Mouse (Mus musculus): ENCODE results near the gene Zdhhc6. TPM values are rescaled to one million over a fixed set of nuclear protein-coding genes. Genes with fewer than 3 reads are reported as not detected.

Gene Zdhhc6
- total RNA-seq, 1 experiment: 56.8 TPM

- DNase-seq (ENCODE audit: low read depth, low spot score): peak; percentile 86
- in situ Hi-C loops (cut with MboI; ENCODE audit: low sequenced_read_pairs in 2 of 2, unreplicated experiment in 2 of 2): no loop called here
- Histone ChIP-seq H3K27ac (ENCODE audit: insufficient read depth, low read depth, low read length, poor library complexity, severe bottlenecking) (no peak within 1 kb of the TSS), H3K4me3 (ENCODE audit: insufficient read depth in 1 of 2, low read depth in 1 of 2, low read length in 2 of 2, poor library complexity in 1 of 2, severe bottlenecking in 1 of 2) (peak within 1 kb of the TSS; percentile 78 to 92), H3K9me3 (ENCODE audit: control insufficient read depth, insufficient read depth, low read depth, low read length) (no peaks in the 10 kb centered on the region), H3K9ac (ENCODE audit: insufficient read depth, low read depth, low read length, poor library complexity, severe bottlenecking) (peak within 1 kb of the TSS; percentile 94), H3K36me3 (ENCODE audit: control insufficient read depth, insufficient read depth, low read length, poor library complexity, severe bottlenecking) (peaks cover 6% of the 10 kb centered on the region), H3K4me1 (ENCODE audit: control insufficient read depth in 2 of 2, insufficient read depth in 2 of 2, low read length in 2 of 2, poor library complexity in 1 of 2) (peaks cover 0 to 6% of the 10 kb centered on the region in 2 experiments; a peak in 2 of 4 replicates)
- TF ChIP-seq CHD2 (IDR thresholded peaks at IDR 0.05; ENCODE audit: low read depth, low read length): no peak
- TF ChIP-seq HCFC1 (IDR thresholded peaks at IDR 0.05; ENCODE audit: borderline replicate concordance, insufficient read depth, low read length): peak; percentile 72; the same call in 1 of the 2 replicates
Measured at GRCm38 (mm10) chr19:55316109-55316714, 380 bp upstream of the Zdhhc6 start, which contains the start of gene Vti1a. Vti1a (plus strand) TSS chr19:55316295.

- H3K9me3 ChIP-seq (ENCODE audit: control insufficient read depth, insufficient read depth, low read depth, low read length): no peaks in the 10 kb centered on the region
- H3K27ac ChIP-seq (ENCODE audit: insufficient read depth, low read depth, low read length, poor library complexity, severe bottlenecking): no peak overlapping the region
- no peak for DNase-seq (ENCODE audit: low read depth, low spot score)
- no peak overlapping the region for H3K9ac ChIP-seq (ENCODE audit: insufficient read depth, low read depth, low read length, poor library complexity, severe bottlenecking)
- H3K4me1 ChIP-seq (ENCODE audit: control insufficient read depth in 2 of 2, insufficient read depth in 2 of 2, low read length in 2 of 2, poor library complexity in 1 of 2): peaks cover 0 to 6% of the 10 kb centered on the region in 2 experiments; a peak in 2 of 4 replicates
- TF ChIP-seq ZC3H11A (IDR thresholded peaks at IDR 0.05; ENCODE audit: borderline replicate concordance, low read depth, low read length) (no peak), CHD2 (IDR thresholded peaks at IDR 0.05; ENCODE audit: low read depth, low read length) (no peak), ZNF384 (IDR thresholded peaks at IDR 0.05; ENCODE audit: low read depth, low read length) (no peak)
- peaks cover 18% of the 10 kb centered on the region for H3K36me3 ChIP-seq (ENCODE audit: control insufficient read depth, insufficient read depth, low read length, poor library complexity, severe bottlenecking)
- in situ Hi-C loops (cut with MboI; ENCODE audit: low sequenced_read_pairs in 2 of 2, unreplicated experiment in 2 of 2): no loop called here
- H3K4me3 ChIP-seq (ENCODE audit: insufficient read depth in 1 of 2, low read depth in 1 of 2, low read length in 2 of 2, poor library complexity in 1 of 2, severe bottlenecking in 1 of 2): no peak overlapping the region
Measured at GRCm38 (mm10) chr19:55313649-55314048, 2.2 kb downstream of the Zdhhc6 start.

DNA sequence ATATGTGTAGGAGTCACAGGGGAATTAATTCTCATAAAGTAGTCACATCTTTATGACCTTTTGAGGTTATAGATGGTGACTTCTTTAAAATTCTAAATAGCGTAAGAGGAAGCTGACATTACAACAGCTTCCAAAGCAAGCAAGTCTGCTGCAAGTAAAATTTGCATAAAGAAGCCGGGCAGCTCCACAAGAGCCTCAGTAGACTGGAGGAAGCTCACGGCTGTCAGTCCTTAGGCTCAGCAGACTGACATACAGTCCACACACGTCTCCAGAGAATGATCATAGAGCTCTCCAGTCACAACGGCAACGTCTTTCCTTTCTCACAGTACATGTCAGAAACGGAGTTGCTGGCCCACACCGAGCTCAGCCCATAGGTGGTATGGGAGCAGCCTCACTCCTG is 4.0 kb downstream of the Zdhhc6 start:
- Histone ChIP-seq H3K9ac (ENCODE audit: insufficient read depth, low read depth, low read length, poor library complexity, severe bottlenecking) (no peak overlapping the region), H3K9me3 (ENCODE audit: control insufficient read depth, insufficient read depth, low read depth, low read length) (no peaks in the 10 kb centered on the region), H3K36me3 (ENCODE audit: control insufficient read depth, insufficient read depth, low read length, poor library complexity, severe bottlenecking) (peaks cover 25% of the 10 kb centered on the region), H3K4me3 (ENCODE audit: insufficient read depth in 1 of 2, low read depth in 1 of 2, low read length in 2 of 2, poor library complexity in 1 of 2, severe bottlenecking in 1 of 2) (no peak overlapping the region), H3K27ac (ENCODE audit: insufficient read depth, low read depth, low read length, poor library complexity, severe bottlenecking) (no peak overlapping the region), H3K4me1 (ENCODE audit: control insufficient read depth in 2 of 2, insufficient read depth in 2 of 2, low read length in 2 of 2, poor library complexity in 1 of 2) (peaks cover 0 to 4% of the 10 kb centered on the region in 2 experiments; a peak in 1 of 4 replicates)
- no peak for TF ChIP-seq HCFC1 (IDR thresholded peaks at IDR 0.05; ENCODE audit: borderline replicate concordance, insufficient read depth, low read length)
- no peak for DNase-seq (ENCODE audit: low read depth, low spot score)
- in situ Hi-C loops (cut with MboI; ENCODE audit: low sequenced_read_pairs in 2 of 2, unreplicated experiment in 2 of 2): no loop called here

- Histone ChIP-seq H3K36me3 (ENCODE audit: control insufficient read depth, insufficient read depth, low read length, poor library complexity, severe bottlenecking) (peaks cover 30% of the 10 kb centered on the region), H3K27ac (ENCODE audit: insufficient read depth, low read depth, low read length, poor library complexity, severe bottlenecking) (no peak overlapping the region), H3K4me1 (ENCODE audit: control insufficient read depth in 2 of 2, insufficient read depth in 2 of 2, low read length in 2 of 2, poor library complexity in 1 of 2) (no peaks in the 10 kb centered on the region), H3K9ac (ENCODE audit: insufficient read depth, low read depth, low read length, poor library complexity, severe bottlenecking) (no peak overlapping the region), H3K4me3 (ENCODE audit: insufficient read depth in 1 of 2, low read depth in 1 of 2, low read length in 2 of 2, poor library complexity in 1 of 2, severe bottlenecking in 1 of 2) (no peak overlapping the region), H3K9me3 (ENCODE audit: control insufficient read depth, insufficient read depth, low read depth, low read length) (no peaks in the 10 kb centered on the region)
- in situ Hi-C loops (cut with MboI; ENCODE audit: low sequenced_read_pairs in 2 of 2, unreplicated experiment in 2 of 2): no loop called here
- no peak for DNase-seq (ENCODE audit: low read depth, low spot score)
- TF ChIP-seq CHD2 (IDR thresholded peaks at IDR 0.05; ENCODE audit: low read depth, low read length) (no peak), ZNF384 (IDR thresholded peaks at IDR 0.05; ENCODE audit: low read depth, low read length) (no peak), ZC3H11A (IDR thresholded peaks at IDR 0.05; ENCODE audit: borderline replicate concordance, low read depth, low read length) (no peak), MAFK (IDR thresholded peaks at IDR 0.05; ENCODE audit: insufficient read depth, low read depth, low read length) (no peak), HCFC1 (IDR thresholded peaks at IDR 0.05; ENCODE audit: borderline replicate concordance, insufficient read depth, low read length) (no peak)
Measured at GRCm38 (mm10) chr19:55305024-55305423, 10.8 kb downstream of the Zdhhc6 start.

DNA sequence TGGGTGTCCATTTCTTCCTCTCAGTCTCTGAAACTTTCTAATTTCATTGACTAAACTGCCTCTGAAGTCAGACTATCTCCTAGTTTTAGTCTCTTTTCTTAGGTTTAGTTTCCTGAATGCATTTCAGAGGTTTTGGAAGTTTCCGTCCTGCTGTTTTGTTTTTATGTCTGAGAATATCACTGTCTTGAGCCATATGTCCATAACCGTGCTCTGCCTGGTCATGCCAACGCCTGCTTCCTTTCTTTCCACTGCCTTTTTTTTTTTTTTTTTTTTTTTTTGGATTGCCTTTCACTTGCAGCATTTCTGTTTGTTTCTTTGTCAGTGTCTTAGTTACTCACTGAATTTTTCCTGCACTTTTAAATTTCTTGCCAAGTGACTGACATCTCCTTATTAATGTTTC is 15.3 kb downstream of the Zdhhc6 start:
- in situ Hi-C loops (cut with MboI; ENCODE audit: low sequenced_read_pairs in 2 of 2, unreplicated experiment in 2 of 2): no loop called here
- Histone ChIP-seq H3K4me3 (ENCODE audit: insufficient read depth in 1 of 2, low read depth in 1 of 2, low read length in 2 of 2, poor library complexity in 1 of 2, severe bottlenecking in 1 of 2) (no peak overlapping the region), H3K9me3 (ENCODE audit: control insufficient read depth, insufficient read depth, low read depth, low read length) (no peaks in the 10 kb centered on the region), H3K36me3 (ENCODE audit: control insufficient read depth, insufficient read depth, low read length, poor library complexity, severe bottlenecking) (peaks cover 22% of the 10 kb centered on the region), H3K27ac (ENCODE audit: insufficient read depth, low read depth, low read length, poor library complexity, severe bottlenecking) (no peak overlapping the region), H3K9ac (ENCODE audit: insufficient read depth, low read depth, low read length, poor library complexity, severe bottlenecking) (no peak overlapping the region), H3K4me1 (ENCODE audit: control insufficient read depth in 2 of 2, insufficient read depth in 2 of 2, low read length in 2 of 2, poor library complexity in 1 of 2) (no peaks in the 10 kb centered on the region)
- TF ChIP-seq ZNF384 (IDR thresholded peaks at IDR 0.05; ENCODE audit: low read depth, low read length): no peak
- TF ChIP-seq HCFC1 (IDR thresholded peaks at IDR 0.05; ENCODE audit: borderline replicate concordance, insufficient read depth, low read length): no peak
- DNase-seq (ENCODE audit: low read depth, low spot score): no peak

Measured in ES-E14 (cell line).